Comparison of ENCODE assay signal across 27 mouse cellular contexts in the genomic region with DNA sequence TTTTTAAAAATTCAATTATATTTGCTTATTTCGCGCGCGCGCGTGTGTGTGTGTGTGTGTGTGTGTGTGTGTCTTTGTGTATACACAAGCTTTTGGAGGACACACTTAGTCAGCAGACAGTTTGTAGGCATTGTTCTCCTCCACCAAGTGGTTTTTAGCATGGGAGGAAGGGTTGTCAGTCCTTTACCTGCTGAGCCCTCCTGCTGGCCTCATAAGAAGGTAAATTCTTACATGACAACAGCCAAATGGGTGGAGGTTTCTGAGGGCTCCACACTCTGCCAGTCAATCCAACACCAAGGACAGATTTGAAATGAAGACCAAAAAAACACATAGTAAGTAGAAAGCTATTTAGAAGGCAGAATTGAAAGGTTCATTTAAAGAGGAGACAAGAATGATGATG.
"Had no signal": no experiment of that assay in that cellular context is flagged by ENCODE, and none has a peak within 500 bp of the region (broad histone marks: within the 10 kb centered on the region; RNA-seq: fewer than 3 reads in every experiment).

No protein-coding gene starts in this region.

- ATAC-seq: inflammation-experienced regulatory T-cells, adult 6 months; intestine, embryonic 15.5 days; intestine, postnatal 0 days had no signal

- H3K36me3 ChIP-seq: heart, embryonic 13.5 days; heart, embryonic 15.5 days; hindbrain, embryonic 13.5 days; hindbrain, embryonic 15.5 days; intestine, embryonic 15.5 days; limb, embryonic 10.5 days; limb, embryonic 12.5 days; liver, embryonic 13.5 days; liver, embryonic 15.5 days had no signal

- H3K4me1 ChIP-seq: heart, embryonic 13.5 days; heart, embryonic 15.5 days; hindbrain, embryonic 13.5 days; hindbrain, embryonic 15.5 days; intestine, embryonic 15.5 days; limb, embryonic 10.5 days; limb, embryonic 12.5 days; liver, embryonic 13.5 days; liver, embryonic 15.5 days had no signal

- H3K4me2 ChIP-seq: heart, embryonic 11.5 days; heart, embryonic 13.5 days; heart, embryonic 15.5 days; hindbrain, embryonic 13.5 days; hindbrain, embryonic 15.5 days; intestine, embryonic 15.5 days; limb, embryonic 12.5 days; liver, embryonic 11.5 days; liver, embryonic 13.5 days; liver, embryonic 15.5 days had no signal

- H3K27ac ChIP-seq: gastrocnemius, adult 2 months; heart, embryonic 13.5 days; heart, embryonic 15.5 days; hindbrain, embryonic 13.5 days; hindbrain, embryonic 15.5 days; intestine, embryonic 15.5 days; layer of hippocampus, adult 2 months; left cerebral cortex, adult 2 months; limb, embryonic 10.5 days; limb, embryonic 12.5 days; liver, embryonic 13.5 days; liver, embryonic 15.5 days had no signal

- H3K27me3 ChIP-seq: heart, embryonic 13.5 days; heart, embryonic 15.5 days; hindbrain, embryonic 13.5 days; hindbrain, embryonic 15.5 days; intestine, embryonic 15.5 days; limb, embryonic 12.5 days; liver, embryonic 13.5 days had no signal

- H3K9me3 ChIP-seq: heart, embryonic 13.5 days; heart, embryonic 15.5 days; hindbrain, embryonic 13.5 days; hindbrain, embryonic 15.5 days; intestine, embryonic 15.5 days; limb, embryonic 10.5 days; limb, embryonic 12.5 days; liver, embryonic 13.5 days; liver, embryonic 15.5 days had no signal

- H3K4me3 ChIP-seq: gastrocnemius, adult 2 months; heart, embryonic 13.5 days; heart, embryonic 15.5 days; hindbrain, embryonic 13.5 days; hindbrain, embryonic 15.5 days; intestine, embryonic 15.5 days; layer of hippocampus, adult 2 months; left cerebral cortex, adult 2 months; limb, embryonic 10.5 days; limb, embryonic 12.5 days; liver, embryonic 13.5 days; liver, embryonic 15.5 days had no signal

- DNase-seq: gastrocnemius, adult 2 months; gastrocnemius, postnatal 10 days; gastrocnemius, postnatal 25 days; heart, adult 18-20 months; heart, postnatal 14 days; heart, postnatal 36 days; kidney, adult 18-20 months; kidney, adult 8-10 months; kidney, postnatal 10 days; kidney, postnatal 25 days; kidney, postnatal 4 days; liver; liver, embryonic 13.5 days had no signal

- H3K9ac ChIP-seq: heart, embryonic 13.5 days; heart, embryonic 15.5 days; hindbrain, embryonic 13.5 days; hindbrain, embryonic 15.5 days; intestine, embryonic 15.5 days; limb, embryonic 12.5 days; liver, embryonic 13.5 days; liver, embryonic 15.5 days had no signal
